Mouse (Mus musculus) left cerebral cortex, postnatal 10 days (tissue): ENCODE data around the gene Ppp2r5e. TPM values are rescaled to one million over a fixed set of nuclear protein-coding genes. Genes with fewer than 3 reads are reported as not detected.

Experiments used
- DNase-seq, 2 experiments: peaks; one replicate each; pipeline ENCODE4 v3.0.0; 2021 to 2022; ENCODE audit warnings: low spot score in 2 of 2, mixed read lengths in 1 of 2; ENCODE audit errors: extremely low spot score in 1 of 2
- intact Hi-C: fragments of 180-260 bp; cut with DNase I; formaldehyde crosslinking; loops from one replicate; pipeline ENCODE4 v1.15.1; 2025
- total RNA-seq, 2 experiments: library from RNA; stranded (reverse); gene quantifications; 2 replicates each; pipeline ENCODE4 v1.2.3; 2021

Ppp2r5e gene
- total RNA-seq, 2 experiments from 2014 or later, result 85.6 to 85.8 TPM

- intact Hi-C loops, result no loop called here
- no peak for DNase-seq
These were observed 50.6 kb downstream of the Ppp2r5e start for GRCm38 (mm10) chr12:75545431-75545925.

- intact Hi-C loops, result no loop called here
These were observed 51.4 kb downstream of the Ppp2r5e start for GRCm38 (mm10) chr12:75544666-75545065.

GRCm38 (mm10) chr12:75544259-75544658 is 51.8 kb downstream of the Ppp2r5e start:
- DNase-seq, result no peak
- intact Hi-C loops, result no loop called here

More at GRCm38 (mm10) chr12:75544666-75545065, 51.4 kb downstream of the Ppp2r5e start:
- no peak for DNase-seq

GRCm38 (mm10) chr12:75543346-75543745 is 52.7 kb downstream of the Ppp2r5e start:
- no peak for DNase-seq
- intact Hi-C loops, result no loop called here

GRCm38 (mm10) chr12:75540621-75541171 is 55.3 kb downstream of the Ppp2r5e start:
- DNase-seq, result no peak
- intact Hi-C loops, result no loop called here

GRCm38 (mm10) chr12:75539228-75539627 is 56.8 kb downstream of the Ppp2r5e start:
- no peak for DNase-seq
- intact Hi-C loops, result no loop called here

GRCm38 (mm10) chr12:75537673-75538423 is 58.2 kb downstream of the Ppp2r5e start:
- intact Hi-C loops, result no loop called here
- DNase-seq, result no peak

GRCm38 (mm10) chr12:75537019-75537672 is 58.9 kb downstream of the Ppp2r5e start:
- intact Hi-C loops, result no loop called here
- DNase-seq, result no peak

- no peak for DNase-seq
- intact Hi-C loops, result no loop called here
These were observed 59.5 kb downstream of the Ppp2r5e start for GRCm38 (mm10) chr12:75536566-75536965.

- intact Hi-C loops, result no loop called here
- DNase-seq, result no peak
These were observed 62.9 kb downstream of the Ppp2r5e start for GRCm38 (mm10) chr12:75533145-75533544.

GRCm38 (mm10) chr12:75531895-75532294 is 64.2 kb downstream of the Ppp2r5e start:
- no peak for DNase-seq
- intact Hi-C loops, result no loop called here

- intact Hi-C loops, result no loop called here
These were observed 66.9 kb downstream of the Ppp2r5e start for GRCm38 (mm10) chr12:75528857-75529808.

GRCm38 (mm10) chr12:75528300-75528699 is 67.7 kb downstream of the Ppp2r5e start:
- intact Hi-C loops, result no loop called here
- DNase-seq, result no peak

More at GRCm38 (mm10) chr12:75528857-75529808, 66.9 kb downstream of the Ppp2r5e start:
- DNase-seq, result no peak

- intact Hi-C loops, result no loop called here
- no peak for DNase-seq
These were observed 71.8 kb downstream of the Ppp2r5e start for GRCm38 (mm10) chr12:75524199-75524598.

GRCm38 (mm10) chr12:75522931-75523330 is 73.1 kb downstream of the Ppp2r5e start:
- DNase-seq, result no peak
- intact Hi-C loops, result no loop called here

GRCm38 (mm10) chr12:75522360-75522759 is 73.7 kb downstream of the Ppp2r5e start:
- no peak for DNase-seq
- intact Hi-C loops, result no loop called here

- intact Hi-C loops, result no loop called here
- DNase-seq, result no peak
These were observed 75.7 kb downstream of the Ppp2r5e start for GRCm38 (mm10) chr12:75520395-75520794.

- intact Hi-C loops, result no loop called here
- DNase-seq, result no peak
These were observed 76.7 kb downstream of the Ppp2r5e start for GRCm38 (mm10) chr12:75519181-75519940.
